Mouse (Mus musculus) gastrocnemius, adult 8-10 months (tissue): ENCODE results near the gene Cds1. TPM values are rescaled to one million over a fixed set of nuclear protein-coding genes. Genes with fewer than 3 reads are reported as not detected.

ENCODE experiments used
- DNase-seq, 2 experiments: peaks; one replicate each; pipeline ENCODE4 v3.0.0; 2022; ENCODE audit warnings: low spot score in 2 of 2
- total RNA-seq, 4 experiments: library from RNA; stranded (reverse); gene quantifications; 2 replicates each; pipeline ENCODE4 v1.2.4; 2022

The Cds1 gene
- total RNA-seq, 4 experiments from 2014 or later, result 3.1 to 8.5 (median 5.0) TPM

- DNase-seq, result no peak
These were observed 10.3 kb downstream of the Cds1 start for GRCm38 (mm10) chr5:101775262-101775661.

- DNase-seq, result no peak
These were observed 11.6 kb downstream of the Cds1 start for GRCm38 (mm10) chr5:101776528-101776927.

GRCm38 (mm10) chr5:101779376-101779863 lies 14.5 kb downstream of the Cds1 start:
- no peak for DNase-seq

DNA sequence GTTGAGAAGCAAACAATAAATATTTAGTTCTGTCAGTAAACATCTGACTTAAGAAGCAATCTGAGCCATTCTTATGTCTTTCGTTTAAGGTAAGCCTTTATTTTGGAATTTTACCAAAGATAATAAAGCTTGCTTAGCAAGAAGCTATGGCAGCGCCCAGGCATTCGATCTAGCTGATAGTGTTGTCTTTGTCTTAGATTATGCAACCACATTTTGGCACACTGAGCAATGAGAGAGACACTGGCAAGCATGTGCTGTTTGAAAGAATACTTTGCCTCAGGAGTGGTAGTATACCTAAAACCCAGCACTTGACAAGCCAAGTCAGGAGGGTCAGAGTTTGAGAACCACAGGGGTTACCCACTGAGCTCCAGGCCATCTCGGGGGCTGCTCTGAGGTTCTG lies 16.0 kb downstream of the Cds1 start:
- no peak for DNase-seq

- no peak for DNase-seq
These were observed 19.4 kb downstream of the Cds1 start for GRCm38 (mm10) chr5:101784328-101784727.

- DNase-seq, result no peak
These were observed 19.9 kb downstream of the Cds1 start for GRCm38 (mm10) chr5:101784787-101785186.

DNA sequence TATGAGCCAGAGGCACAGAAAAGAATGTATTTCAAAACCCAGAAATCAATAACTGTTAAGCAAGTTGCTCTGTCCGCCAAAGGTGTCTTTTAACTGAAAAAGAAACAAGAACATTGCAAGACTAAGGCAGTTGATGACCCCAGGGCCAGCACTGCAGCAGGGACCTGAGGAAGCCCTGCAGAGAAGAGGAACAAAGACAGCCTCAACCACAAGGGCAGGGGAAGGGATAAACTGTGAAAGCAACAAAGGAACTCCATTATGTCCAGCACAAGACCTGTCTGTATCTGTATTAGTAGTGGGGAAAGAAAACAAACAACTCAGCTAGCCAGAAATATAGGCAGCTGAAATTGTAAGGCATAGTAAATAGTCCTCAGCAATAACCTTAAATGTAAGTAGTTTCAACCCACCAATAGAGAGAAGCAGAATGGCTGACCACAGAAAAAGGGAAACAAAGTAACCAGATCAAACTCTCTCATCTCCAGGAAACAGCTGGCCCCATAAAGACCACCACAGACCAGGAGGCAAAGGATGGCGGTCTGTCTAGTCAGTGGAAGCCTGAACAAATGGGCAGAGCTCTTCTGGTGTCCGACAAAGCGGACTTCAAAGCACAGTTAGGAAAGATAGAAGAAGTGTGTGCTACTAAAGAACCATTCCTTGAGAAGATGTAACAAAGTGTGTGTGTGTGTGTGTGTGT lies 21.1 kb downstream of the Cds1 start:
- no peak for DNase-seq

GRCm38 (mm10) chr5:101789770-101790169 lies 24.8 kb downstream of the Cds1 start:
- DNase-seq, result no peak

- DNase-seq, result no peak
These were observed 25.6 kb downstream of the Cds1 start for GRCm38 (mm10) chr5:101790560-101790959.

- no peak for DNase-seq
These were observed 27.7 kb downstream of the Cds1 start for GRCm38 (mm10) chr5:101792665-101793064.

- DNase-seq, result no peak
These were observed 37.0 kb downstream of the Cds1 start for GRCm38 (mm10) chr5:101801891-101802290.

DNA sequence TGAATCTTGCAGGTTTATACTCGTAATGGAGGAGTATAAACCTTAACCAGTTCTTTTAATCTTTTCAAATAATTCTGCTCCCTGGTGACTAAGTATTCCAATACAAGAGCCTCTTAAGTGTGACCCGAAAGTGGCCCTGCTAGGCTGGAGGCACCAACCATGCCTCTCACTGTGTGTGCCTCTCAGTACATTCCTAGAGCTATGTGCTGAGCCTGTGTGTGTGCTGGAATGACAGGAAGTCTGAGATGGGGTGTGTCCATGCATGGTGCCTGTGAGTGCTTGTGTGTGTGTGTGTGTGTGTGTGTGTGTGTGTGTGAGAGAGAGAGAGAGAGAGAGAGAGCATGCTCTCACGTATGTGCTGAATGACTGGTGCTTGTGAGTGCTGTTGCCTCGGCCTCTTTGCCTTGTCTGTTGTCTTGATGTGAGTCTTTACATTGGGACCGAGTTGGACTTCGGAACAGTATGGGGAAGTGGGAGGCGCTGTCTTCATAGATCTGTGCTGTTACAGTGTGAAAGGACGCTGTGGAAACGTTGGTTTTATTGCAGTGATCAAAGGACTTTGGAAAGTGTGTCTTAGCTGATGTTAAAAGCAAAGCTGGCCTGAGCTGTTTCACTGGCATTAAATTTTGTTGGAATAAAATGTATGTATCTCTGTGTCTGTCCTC lies 37.6 kb downstream of the Cds1 start:
- DNase-seq, result no peak

GRCm38 (mm10) chr5:101811296-101812169 lies 46.6 kb downstream of the Cds1 start:
- DNase-seq, result no peak

GRCm38 (mm10) chr5:101816822-101817221 lies 51.9 kb downstream of the Cds1 start:
- DNase-seq, result no peak

DNA sequence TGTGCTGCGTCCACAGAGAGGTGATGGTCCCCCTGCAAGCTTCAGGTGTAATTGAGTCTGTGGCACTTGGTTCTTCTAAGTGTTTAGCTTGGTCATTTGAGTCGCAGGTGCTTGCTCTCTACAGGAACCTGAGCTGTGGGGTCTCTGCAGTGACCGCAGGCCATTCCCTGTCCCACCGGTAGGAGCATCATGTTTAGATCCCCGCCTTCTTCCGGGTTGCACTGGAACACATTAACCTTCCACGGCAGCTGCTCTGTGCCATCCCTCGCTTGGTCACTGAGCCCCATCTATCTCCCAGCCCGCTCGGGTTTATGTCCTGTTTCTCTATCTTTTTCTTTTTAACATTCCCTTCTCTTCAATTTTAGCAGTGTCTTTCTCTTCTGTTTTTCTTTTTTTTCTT lies 54.3 kb downstream of the Cds1 start:
- no peak for DNase-seq

- DNase-seq, result no peak
These were observed 54.9 kb downstream of the Cds1 start for GRCm38 (mm10) chr5:101819844-101820243.

- no peak for DNase-seq
These were observed 56.1 kb downstream of the Cds1 start for GRCm38 (mm10) chr5:101821052-101821451.

DNA sequence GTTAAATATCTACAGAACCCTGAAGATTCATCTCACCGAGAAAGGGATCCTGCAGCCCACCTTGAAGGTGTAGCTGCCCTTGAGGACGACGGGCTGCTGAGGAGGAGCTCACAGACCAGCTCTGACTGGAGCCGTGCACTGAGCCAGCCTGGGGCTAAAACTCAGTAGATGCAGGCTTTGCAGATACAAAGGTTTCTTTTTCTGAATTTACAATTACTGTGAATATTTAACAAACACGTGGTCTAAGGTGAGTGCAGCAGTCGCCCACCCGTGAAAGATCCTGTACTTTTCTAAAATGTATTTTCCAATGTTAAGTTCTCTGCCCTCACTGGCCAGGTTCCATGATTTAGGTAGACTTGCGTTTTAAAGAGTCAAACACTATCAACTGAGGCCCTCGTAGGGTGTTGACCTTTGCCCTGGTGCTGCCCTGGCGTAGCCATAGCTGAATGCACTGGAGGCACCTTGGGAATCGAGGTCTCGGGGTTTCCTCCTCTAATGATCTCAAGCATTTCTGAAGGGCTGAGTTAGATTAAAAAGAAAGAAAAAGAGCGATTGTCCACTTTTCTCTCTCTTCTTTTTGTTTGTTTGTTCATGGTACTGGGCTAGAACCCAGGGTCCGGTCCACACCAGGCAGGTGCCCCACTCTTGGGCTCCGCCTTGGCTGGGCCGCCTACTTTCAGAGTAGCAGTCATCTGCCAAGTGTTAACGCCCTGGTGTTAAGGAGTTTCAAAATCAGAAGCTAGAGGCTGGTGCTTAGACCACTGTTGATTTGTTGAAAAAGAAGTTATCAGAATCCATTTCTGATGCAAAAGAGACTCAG lies 56.8 kb downstream of the Cds1 start:
- DNase-seq, result no peak

- no peak for DNase-seq
These were observed 57.4 kb downstream of the Cds1 start for GRCm38 (mm10) chr5:101822311-101822670.

GRCm38 (mm10) chr5:101825111-101825911 lies 60.4 kb downstream of the Cds1 start:
- no peak for DNase-seq
